Mouse (Mus musculus) embryonic fibroblast, embryonic 13.5 days (primary cell): ENCODE results near the gene Sox2. TPM values are rescaled to one million over a fixed set of nuclear protein-coding genes. Genes with fewer than 3 reads are reported as not detected.

ENCODE experiments used
- H3K27ac ChIP-seq: 2 replicates; pipeline ENCODE4 v1.5.1; 2012; ENCODE audit warnings: low read length, control low read depth, inconsistent platforms; ENCODE audit not compliant: insufficient read depth
- H3K4me1 ChIP-seq: 2 replicates; pipeline ENCODE4 v1.6.1; 2011; ENCODE audit warnings: low read length; ENCODE audit not compliant: control insufficient read depth, insufficient read depth
- H3K4me3 ChIP-seq: 2 replicates; pipeline ENCODE4 v1.5.1; 2011; ENCODE audit warnings: mild to moderate bottlenecking, control low read depth, low read length; ENCODE audit not compliant: insufficient read depth
- CTCF ChIP-seq: IDR thresholded peaks from 2 replicates; pipeline ENCODE4 v1.5.1; 2011; ENCODE audit warnings: mild to moderate bottlenecking, control low read depth, low read length, moderate library complexity, borderline replicate concordance; ENCODE audit not compliant: insufficient read depth
- POLR2A ChIP-seq: IDR thresholded peaks from 2 replicates; pipeline ENCODE4 v1.6.1; 2011; ENCODE audit warnings: low read depth, mild to moderate bottlenecking, control low read depth, low read length, moderate library complexity
- polyA plus RNA-seq: library from polyadenylated mRNA; stranded (reverse); fragments of >200 nt; gene quantifications from 2 replicates; pipeline ENCODE4 v1.2.4, GENCODE M21; 2011; ENCODE audit warnings: low read depth; ENCODE audit not compliant: missing spikeins, insufficient read length

Gene Sox2
- polyA plus RNA-seq, 1 experiment = 0.84 TPM

DNA sequence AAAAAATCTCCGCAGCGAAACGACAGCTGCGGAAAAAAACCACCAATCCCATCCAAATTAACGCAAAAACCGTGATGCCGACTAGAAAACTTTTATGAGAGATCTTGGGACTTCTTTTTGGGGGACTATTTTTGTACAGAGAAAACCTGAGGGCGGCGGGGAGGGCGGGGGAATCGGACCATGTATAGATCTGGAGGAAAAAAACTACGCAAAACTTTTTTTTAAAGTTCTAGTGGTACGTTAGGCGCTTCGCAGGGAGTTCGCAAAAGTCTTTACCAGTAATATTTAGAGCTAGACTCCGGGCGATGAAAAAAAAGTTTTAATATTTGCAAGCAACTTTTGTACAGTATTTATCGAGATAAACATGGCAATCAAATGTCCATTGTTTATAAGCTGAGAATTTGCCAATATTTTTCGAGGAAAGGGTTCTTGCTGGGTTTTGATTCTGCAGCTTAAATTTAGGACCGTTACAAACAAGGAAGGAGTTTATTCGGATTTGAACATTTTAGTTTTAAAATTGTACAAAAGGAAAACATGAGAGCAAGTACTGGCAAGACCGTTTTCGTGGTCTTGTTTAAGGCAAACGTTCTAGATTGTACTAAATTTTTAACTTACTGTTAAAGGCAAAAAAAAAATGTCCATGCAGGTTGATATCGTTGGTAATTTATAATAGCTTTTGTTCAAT is 1.4 kb downstream of the Sox2 start:
- H3K4me3 ChIP-seq = no peak overlapping the region
- no peak for TF ChIP-seq POLR2A
- TF ChIP-seq CTCF = no peak
- H3K4me1 ChIP-seq = no peaks in the 10 kb centered on the region
- no peak overlapping the region for H3K27ac ChIP-seq

GRCm38 (mm10) chr3:34652616-34653015 is 2.4 kb downstream of the Sox2 start:
- H3K4me3 ChIP-seq = no peak overlapping the region
- H3K27ac ChIP-seq = no peak overlapping the region
- no peaks in the 10 kb centered on the region for H3K4me1 ChIP-seq
- no peak for TF ChIP-seq CTCF
- no peak for TF ChIP-seq POLR2A

GRCm38 (mm10) chr3:34653235-34653976 is 3.2 kb downstream of the Sox2 start:
- H3K4me1 ChIP-seq = no peaks in the 10 kb centered on the region
- no peak overlapping the region for H3K4me3 ChIP-seq
- TF ChIP-seq POLR2A (no peak), CTCF (no peak)
- H3K27ac ChIP-seq = no peak overlapping the region

GRCm38 (mm10) chr3:34653977-34654500 is 3.8 kb downstream of the Sox2 start:
- no peak overlapping the region for H3K27ac ChIP-seq
- no peak overlapping the region for H3K4me3 ChIP-seq
- H3K4me1 ChIP-seq = no peaks in the 10 kb centered on the region
- TF ChIP-seq POLR2A (no peak), CTCF (no peak)

GRCm38 (mm10) chr3:34654781-34655180 is 4.6 kb downstream of the Sox2 start:
- Histone ChIP-seq H3K27ac (no peak overlapping the region), H3K4me3 (no peak overlapping the region), H3K4me1 (no peaks in the 10 kb centered on the region)
- no peak for TF ChIP-seq POLR2A
- no peak for TF ChIP-seq CTCF

- Histone ChIP-seq H3K4me3 (no peak overlapping the region), H3K4me1 (no peaks in the 10 kb centered on the region), H3K27ac (no peak overlapping the region)
- TF ChIP-seq CTCF (no peak), POLR2A (no peak)
These were observed 5.3 kb downstream of the Sox2 start for GRCm38 (mm10) chr3:34655311-34656075.

GRCm38 (mm10) chr3:34656153-34656552 is 5.9 kb downstream of the Sox2 start:
- no peak overlapping the region for H3K27ac ChIP-seq
- TF ChIP-seq POLR2A (no peak), CTCF (no peak)
- H3K4me1 ChIP-seq = no peaks in the 10 kb centered on the region
- no peak overlapping the region for H3K4me3 ChIP-seq

GRCm38 (mm10) chr3:34656813-34657700 is 6.9 kb downstream of the Sox2 start:
- H3K4me1 ChIP-seq = no peaks in the 10 kb centered on the region
- no peak overlapping the region for H3K27ac ChIP-seq
- no peak overlapping the region for H3K4me3 ChIP-seq
- TF ChIP-seq POLR2A = no peak
- no peak for TF ChIP-seq CTCF

GRCm38 (mm10) chr3:34657701-34658090 is 7.5 kb downstream of the Sox2 start:
- Histone ChIP-seq H3K27ac (no peak overlapping the region), H3K4me1 (no peaks in the 10 kb centered on the region), H3K4me3 (no peak overlapping the region)
- TF ChIP-seq POLR2A = no peak
- TF ChIP-seq CTCF = no peak
